Mouse (Mus musculus) CH12.LX (cell line): ENCODE results near the gene Extl1. TPM values are rescaled to one million over a fixed set of nuclear protein-coding genes. Genes with fewer than 3 reads are reported as not detected.
A peak's percentile ranks its signal among the peaks of the same experiment; 100 is the strongest.

Experiments used
- DNase-seq: peaks from one replicate; pipeline ENCODE4 v3.0.0-alpha.2; 2013; ENCODE audit errors: extremely low read depth
- H3K27ac ChIP-seq: 2 replicates; pipeline ENCODE4 v1.5.1; 2012; ENCODE audit warnings: low read depth, mild to moderate bottlenecking, control low read depth, moderate library complexity; ENCODE audit not compliant: insufficient read depth
- H3K27me3 ChIP-seq: replicated peaks from 2 replicates; pipeline ENCODE3; 2012; ENCODE audit warnings: inconsistent platforms
- H3K36me3 ChIP-seq, 2 experiments: replicated peaks in 1 of 2; 2 replicates each; pipeline versions ENCODE3 to v1.6.1; 2012; ENCODE audit warnings: inconsistent platforms in 1 of 2, low read length in 1 of 2, mild to moderate bottlenecking in 1 of 2, mixed read lengths in 1 of 2, moderate library complexity in 1 of 2; ENCODE audit not compliant: control insufficient read depth in 1 of 2, insufficient read depth in 1 of 2
- H3K4me1 ChIP-seq, 2 experiments: 2 replicates each; pipeline ENCODE4 v1.6.1; 2012; ENCODE audit warnings: inconsistent platforms in 1 of 2, moderate library complexity in 1 of 2; ENCODE audit not compliant: insufficient read depth in 2 of 2, control insufficient read depth in 1 of 2
- H3K4me2 ChIP-seq: 2 replicates; pipeline ENCODE4 v1.6.1; 2012; ENCODE audit warnings: low read depth, mild to moderate bottlenecking, control low read depth; ENCODE audit not compliant: poor library complexity, insufficient read depth, severe bottlenecking
- H3K4me3 ChIP-seq, 3 experiments: fragments of 150-350 bp in 1 of 3; sonication (generic) in 1 of 3; replicated peaks in 1 of 3; 2 replicates each; pipeline versions ENCODE3 to v1.5.1; 2011 to 2012; ENCODE audit warnings: low read depth in 2 of 3, low read length in 2 of 3, mild to moderate bottlenecking in 2 of 3, moderate library complexity in 2 of 3, control low read depth in 1 of 3, improper control_type of control experiment in 1 of 3, inconsistent platforms in 1 of 3, mixed read lengths in 1 of 3; ENCODE audit not compliant: poor library complexity in 1 of 3
- H3K79me2 ChIP-seq: replicated peaks from 2 replicates; pipeline ENCODE4 v1.6.1; 2012; ENCODE audit warnings: mild to moderate bottlenecking, moderate library complexity; ENCODE audit not compliant: control insufficient read depth, poor library complexity, insufficient read depth, severe bottlenecking; ENCODE audit errors: extremely low read depth
- H3K9ac ChIP-seq: 2 replicates; pipeline ENCODE4 v1.6.1; 2012; ENCODE audit warnings: low read depth, mild to moderate bottlenecking, control low read depth, moderate library complexity; ENCODE audit not compliant: insufficient read depth
- H3K9me3 ChIP-seq: replicated peaks from 2 replicates; pipeline ENCODE3; 2012; ENCODE audit warnings: low read length, inconsistent platforms, mixed read lengths
- CHD2 ChIP-seq: IDR thresholded peaks from 2 replicates; pipeline ENCODE4 v1.6.1; 2011; ENCODE audit warnings: low read length, improper control_type of control experiment
- CTCF ChIP-seq, 2 experiments: IDR thresholded peaks in 1 of 2; conservative IDR thresholded peaks in 1 of 2; 2 replicates each; pipeline ENCODE4 v1.5.1; 2011 to 2012; ENCODE audit warnings: low read depth in 2 of 2, low read length in 2 of 2, improper control_type of control experiment in 1 of 2, inconsistent platforms in 1 of 2, mild to moderate bottlenecking in 1 of 2, moderate library complexity in 1 of 2
- E2F4 ChIP-seq: IDR thresholded peaks from 2 replicates; pipeline ENCODE4 v1.6.1; 2011; ENCODE audit warnings: low read depth, low read length, improper control_type of control experiment; ENCODE audit not compliant: insufficient replicate concordance
- ELF1 ChIP-seq: IDR thresholded peaks from 2 replicates; pipeline ENCODE4 v1.6.1; 2014; ENCODE audit warnings: low read depth, mild to moderate bottlenecking, inconsistent platforms, low read length, improper control_type of control experiment
- HCFC1 ChIP-seq: IDR thresholded peaks from 2 replicates; pipeline ENCODE4 v1.6.1; 2012; ENCODE audit warnings: low read depth, mild to moderate bottlenecking, inconsistent platforms, low read length, improper control_type of control experiment
- MAFK ChIP-seq: IDR thresholded peaks from 2 replicates; pipeline ENCODE4 v1.6.1; 2011; ENCODE audit warnings: low read length, improper control_type of control experiment; ENCODE audit not compliant: insufficient replicate concordance
- MAX ChIP-seq: IDR thresholded peaks from 2 replicates; pipeline ENCODE4 v1.6.1; 2011; ENCODE audit warnings: low read length, improper control_type of control experiment
- MAZ ChIP-seq: IDR thresholded peaks from 2 replicates; pipeline ENCODE4 v1.6.1; 2012; ENCODE audit warnings: low read depth, mild to moderate bottlenecking, inconsistent platforms, low read length, improper control_type of control experiment, moderate library complexity
- MXI1 ChIP-seq: IDR thresholded peaks from 2 replicates; pipeline ENCODE4 v1.6.1; 2011; ENCODE audit warnings: mild to moderate bottlenecking, low read depth, low read length, improper control_type of control experiment
- MYC ChIP-seq: IDR thresholded peaks from 2 replicates; pipeline ENCODE4 v1.6.1; 2011; ENCODE audit warnings: low read depth, mild to moderate bottlenecking, improper control_type of control experiment, low read length
- NRF1 ChIP-seq: IDR thresholded peaks from 2 replicates; pipeline ENCODE4 v1.6.1; 2014; ENCODE audit warnings: low read depth, mild to moderate bottlenecking, inconsistent platforms, low read length, improper control_type of control experiment, moderate library complexity
- POLR2A ChIP-seq: IDR thresholded peaks from 2 replicates; pipeline ENCODE4 v1.6.1; 2011; ENCODE audit warnings: low read depth, mild to moderate bottlenecking, improper control_type of control experiment, low read length
- POLR2AphosphoS2 ChIP-seq: IDR thresholded peaks from 2 replicates; pipeline ENCODE4 v1.6.1; 2011; ENCODE audit warnings: low read depth, low read length, improper control_type of control experiment
- RAD21 ChIP-seq: IDR thresholded peaks from 2 replicates; pipeline ENCODE4 v1.6.1; 2011; ENCODE audit warnings: low read depth, mild to moderate bottlenecking, low read length, improper control_type of control experiment, moderate library complexity
- SMC3 ChIP-seq: IDR thresholded peaks from 2 replicates; pipeline ENCODE4 v1.6.1; 2011; ENCODE audit warnings: low read depth, low read length, improper control_type of control experiment
- TBP ChIP-seq: conservative IDR thresholded peaks from 2 replicates; pipeline ENCODE4 v1.6.1; 2011; ENCODE audit warnings: low read depth, low read length, improper control_type of control experiment
- TCF12 ChIP-seq: IDR thresholded peaks from 2 replicates; pipeline ENCODE4 v1.6.1; 2014; ENCODE audit warnings: low read depth, mild to moderate bottlenecking, inconsistent platforms, low read length, improper control_type of control experiment
- UBTF ChIP-seq: IDR thresholded peaks from 2 replicates; pipeline ENCODE4 v1.6.1; 2012; ENCODE audit warnings: low read depth, mild to moderate bottlenecking, inconsistent platforms, low read length, improper control_type of control experiment, moderate library complexity
- ZKSCAN1 ChIP-seq: IDR thresholded peaks from 2 replicates; pipeline ENCODE4 v1.6.1; 2012; ENCODE audit warnings: low read depth, inconsistent platforms, low read length, improper control_type of control experiment, borderline replicate concordance
- ZMIZ1 ChIP-seq: IDR thresholded peaks from 2 replicates; pipeline ENCODE4 v1.6.1; 2012; ENCODE audit warnings: low read depth, mild to moderate bottlenecking, inconsistent platforms, low read length, improper control_type of control experiment
- ZNF384 ChIP-seq: IDR thresholded peaks from 2 replicates; pipeline ENCODE4 v1.6.1; 2012; ENCODE audit warnings: low read depth, low read length, improper control_type of control experiment, inconsistent platforms
- dilution Hi-C: fragments of 300-500 bp; cut with MboI; formaldehyde crosslinking; loops from 2 replicates; pipeline ENCODE4 v1.14.3; 2020; ENCODE audit warnings: low sequenced_read_pairs; ENCODE audit not compliant: extremely low pct_unique_long_range_greater_than_20kb, extremely low pct_ligation_motif_present
- in situ Hi-C: fragments of 300-500 bp; cut with MboI; formaldehyde crosslinking; loops from 3 replicates; pipeline ENCODE4 v1.14.3; 2019; ENCODE audit warnings: low sequenced_read_pairs, low pct_ligation_motif_present, low pct_unique_long_range_greater_than_20kb, mixed read lengths
- polyA plus RNA-seq: library from polyadenylated mRNA; unstranded; fragments of >175 nt; gene quantifications from 2 replicates; pipeline ENCODE4 v1.2.1, GENCODE M21; 2012; ENCODE audit warnings: low read depth; ENCODE audit not compliant: insufficient read length
- total RNA-seq, 2 experiments: library from RNA; depleted of rRNA; stranded (reverse); fragments of 300-350 nt in 1 of 2; fragments of >200 nt in 1 of 2; gene quantifications; 2 replicates each; pipeline ENCODE4 v1.2.3; 2012 to 2014

Gene Extl1
- total and polyA plus RNA-seq, 3 experiments: 0.54 to 4.5 (median 1.6) TPM

GRCm38 (mm10) chr4:134365280-134365679 lies 18.4 kb downstream of the Extl1 start:
- Histone ChIP-seq H3K79me2 (no peaks in the 10 kb centered on the region), H3K9ac (no peak overlapping the region), H3K4me1 (peaks cover 0 to 35% of the 10 kb centered on the region in 2 experiments; a peak in 2 of 4 replicates), H3K27ac (no peak overlapping the region), H3K27me3 (no peaks in the 10 kb centered on the region), H3K4me3 (no peak overlapping the region), H3K9me3 (no peaks in the 10 kb centered on the region), H3K4me2 (no peak overlapping the region), H3K36me3 (peaks cover 0 to 2% of the 10 kb centered on the region in 2 experiments)
- TF ChIP-seq CTCF (conservative IDR thresholded peaks at IDR 0.05 in 1 of 2, IDR thresholded peaks at IDR 0.05 in 1 of 2; ENCODE audit: low read depth in 2 of 2, low read length in 2 of 2) (no peak), E2F4 (no peak), ZMIZ1 (no peak), RAD21 (no peak), CHD2 (no peak), MYC (no peak), MXI1 (no peak), MAX (no peak), POLR2A (no peak), ZNF384 (no peak), SMC3 (no peak)
- in situ Hi-C loops: no loop called here
- dilution Hi-C loops: no loop called here
- DNase-seq: no peak

- Histone ChIP-seq H3K4me3 (peak overlapping the region in 2 of 3 experiments; percentile 26 to 44), H3K79me2 (no peaks in the 10 kb centered on the region), H3K9me3 (no peaks in the 10 kb centered on the region), H3K27ac (no peak overlapping the region), H3K4me1 (peaks cover 0 to 35% of the 10 kb centered on the region in 2 experiments; a peak in 2 of 4 replicates), H3K27me3 (no peaks in the 10 kb centered on the region), H3K4me2 (no peak overlapping the region), H3K36me3 (peaks cover 0 to 1% of the 10 kb centered on the region in 2 experiments), H3K9ac (no peak overlapping the region)
- in situ Hi-C loops (no loop called here), dilution Hi-C loops (no loop called here)
- peak; percentile 69 for DNase-seq
- TF ChIP-seq TBP (0 out of 2 replicates have a peak, but pooled peaks have one; percentile 16), POLR2AphosphoS2 (no peak)
Measured at GRCm38 (mm10) chr4:134362586-134362985, 21.1 kb downstream of the Extl1 start.

GRCm38 (mm10) chr4:134362124-134362523 lies 21.5 kb downstream of the Extl1 start:
- H3K27ac ChIP-seq: no peak overlapping the region
- no peak overlapping the region for H3K4me2 ChIP-seq
- DNase-seq: no peak
- TF ChIP-seq HCFC1: no peak
- TF ChIP-seq MAFK: no peak
- no peak for TF ChIP-seq TCF12
- no peak for TF ChIP-seq ZNF384
- TF ChIP-seq ELF1: no peak
- TF ChIP-seq ZMIZ1: no peak
- TF ChIP-seq MAZ: no peak
- TF ChIP-seq POLR2AphosphoS2: no peak
- no peak for TF ChIP-seq ZKSCAN1
- TF ChIP-seq E2F4: no peak
- no peak for TF ChIP-seq UBTF
- TF ChIP-seq NRF1: no peak
- no peaks in the 10 kb centered on the region for H3K27me3 ChIP-seq
- H3K79me2 ChIP-seq: no peaks in the 10 kb centered on the region
- dilution Hi-C loops (no loop called here), in situ Hi-C loops (no loop called here)
- no peak overlapping the region for H3K9ac ChIP-seq
- peak overlapping the region in 1 of 3 experiments; percentile 5 for H3K4me3 ChIP-seq
- peaks cover 0 to 5% of the 10 kb centered on the region in 2 experiments for H3K36me3 ChIP-seq
- H3K9me3 ChIP-seq: no peaks in the 10 kb centered on the region
- H3K4me1 ChIP-seq: peaks cover 0 to 36% of the 10 kb centered on the region in 2 experiments; a peak in 2 of 4 replicates
